Mouse (Mus musculus): Measurements from ENCODE around the gene Map2k5. TPM values are rescaled to one million over a fixed set of nuclear protein-coding genes. Genes with fewer than 3 reads are reported as not detected.

Map2k5 gene
- polyA plus RNA-seq, 1 experiment from 2014 or later: 29.5 TPM

DNA sequence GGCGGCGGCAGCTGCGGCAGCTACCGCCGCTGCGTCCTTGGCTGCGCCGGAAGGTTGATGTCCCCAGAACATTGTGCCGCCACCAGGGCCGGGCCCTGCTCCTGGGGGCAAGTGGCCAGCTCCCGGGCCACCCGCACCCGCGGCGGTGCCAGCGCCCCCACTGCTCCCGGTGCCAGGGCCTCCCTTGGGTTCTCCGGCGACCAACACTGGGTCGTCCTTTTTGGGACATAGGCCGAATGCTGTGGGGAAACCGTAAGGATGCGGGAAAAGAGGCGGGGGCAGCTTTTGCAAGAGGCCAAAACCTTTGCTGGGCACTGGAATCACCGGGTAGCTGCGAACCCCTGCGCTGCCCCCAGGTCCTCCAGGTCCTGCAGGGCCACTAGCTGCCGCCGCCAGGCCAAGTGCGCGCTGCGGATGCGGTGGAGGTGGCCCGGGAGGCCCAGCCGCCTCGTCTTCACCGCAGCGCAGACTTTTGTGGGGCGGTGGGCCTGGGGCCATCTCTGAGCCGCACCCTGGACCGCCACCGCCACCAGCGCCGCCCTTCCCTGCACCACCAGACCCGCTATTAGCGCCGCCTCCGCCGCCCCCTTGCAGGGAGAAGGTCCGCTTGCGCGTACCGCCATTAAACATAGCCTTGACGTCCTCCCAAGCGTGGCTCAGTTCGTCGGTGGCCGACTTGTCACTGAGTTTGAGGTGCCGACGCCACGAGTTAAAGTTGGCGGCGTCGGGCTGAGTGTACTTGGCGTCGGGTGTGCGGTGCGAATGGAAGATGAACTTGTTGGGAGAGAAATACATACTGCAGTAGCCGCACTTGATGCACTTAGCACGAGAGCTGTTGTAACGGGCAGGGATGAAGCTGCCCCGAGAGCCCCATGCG, 232.2 kb downstream of the Map2k5 start:
- ATAC-seq (replicated peaks; ENCODE audit: low FRiP score, low read depth): no peak

GRCm38 (mm10) chr9:63144502-63145248, 233.0 kb downstream of the Map2k5 start:
- peaks cover 39% of the 10 kb centered on the region for H3K4me1 ChIP-seq (replicated peaks; ENCODE audit: insufficient read depth, low read length)
- ATAC-seq (replicated peaks; ENCODE audit: low FRiP score, low read depth): no peak
- no peak overlapping the region for H3K27ac ChIP-seq
- no peak overlapping the region for H3K9ac ChIP-seq (ENCODE audit: low read depth, low read length)
- DNase-seq (ENCODE audit: low spot score): no peak
- 2% methylated on average over 71 of the region's 80 CpGs for WGBS
- no peak for TF ChIP-seq CTCF (IDR thresholded peaks at IDR 0.05; ENCODE audit: low read depth)
- H3K9me3 ChIP-seq (replicated peaks; ENCODE audit: low read length): no peaks in the 10 kb centered on the region
- H3K36me3 ChIP-seq (ENCODE audit: insufficient read depth, low read length): no peaks in the 10 kb centered on the region
- peaks cover 98% of the 10 kb centered on the region for H3K27me3 ChIP-seq (ENCODE audit: insufficient read depth, low read length)
- H3K4me3 ChIP-seq (replicated peaks; ENCODE audit: low read depth, low read length): peak overlapping the region; percentile 16
- peak overlapping the region; percentile 32 for H3K4me2 ChIP-seq (ENCODE audit: low read length)

More for the DNA sequence above, 232.2 kb downstream of the Map2k5 start:
- peaks cover 98% of the 10 kb centered on the region for H3K27me3 ChIP-seq (ENCODE audit: insufficient read depth, low read length)
- WGBS: 2% methylated on average over 72 of the region's 73 CpGs
- peak overlapping the region; percentile 16 for H3K4me3 ChIP-seq (replicated peaks; ENCODE audit: low read depth, low read length)
- TF ChIP-seq CTCF (IDR thresholded peaks at IDR 0.05; ENCODE audit: low read depth): no peak
- no peaks in the 10 kb centered on the region for H3K36me3 ChIP-seq (ENCODE audit: insufficient read depth, low read length)
- peak overlapping the region; percentile 44 for H3K4me2 ChIP-seq (ENCODE audit: low read length)
- H3K9me3 ChIP-seq (replicated peaks; ENCODE audit: low read length): no peaks in the 10 kb centered on the region
- no peak for DNase-seq (ENCODE audit: low spot score)
- peaks cover 37% of the 10 kb centered on the region for H3K4me1 ChIP-seq (replicated peaks; ENCODE audit: insufficient read depth, low read length)
- H3K27ac ChIP-seq: no peak overlapping the region
- no peak overlapping the region for H3K9ac ChIP-seq (ENCODE audit: low read depth, low read length)

- under 1% methylated on average over 47 of the region's 47 CpGs for WGBS
- no peak overlapping the region for H3K9ac ChIP-seq (ENCODE audit: low read depth, low read length)
- no peak for TF ChIP-seq CTCF (IDR thresholded peaks at IDR 0.05; ENCODE audit: low read depth)
- DNase-seq (ENCODE audit: low spot score) (no peak), ATAC-seq (replicated peaks; ENCODE audit: low FRiP score, low read depth) (no peak)
- H3K4me1 ChIP-seq (replicated peaks; ENCODE audit: insufficient read depth, low read length): peaks cover 36% of the 10 kb centered on the region
- H3K4me2 ChIP-seq (ENCODE audit: low read length): peak overlapping the region; percentile 32; the same call in 1 of the 2 replicates
- H3K36me3 ChIP-seq (ENCODE audit: insufficient read depth, low read length): no peaks in the 10 kb centered on the region
- peaks cover 99% of the 10 kb centered on the region for H3K27me3 ChIP-seq (ENCODE audit: insufficient read depth, low read length)
- H3K27ac ChIP-seq: no peak overlapping the region
- H3K9me3 ChIP-seq (replicated peaks; ENCODE audit: low read length): no peaks in the 10 kb centered on the region
- peak overlapping the region; percentile 16; the same call in 1 of the 2 replicates for H3K4me3 ChIP-seq (replicated peaks; ENCODE audit: low read depth, low read length)
These were observed 233.8 kb downstream of the Map2k5 start for GRCm38 (mm10) chr9:63143641-63144501.

DNA sequence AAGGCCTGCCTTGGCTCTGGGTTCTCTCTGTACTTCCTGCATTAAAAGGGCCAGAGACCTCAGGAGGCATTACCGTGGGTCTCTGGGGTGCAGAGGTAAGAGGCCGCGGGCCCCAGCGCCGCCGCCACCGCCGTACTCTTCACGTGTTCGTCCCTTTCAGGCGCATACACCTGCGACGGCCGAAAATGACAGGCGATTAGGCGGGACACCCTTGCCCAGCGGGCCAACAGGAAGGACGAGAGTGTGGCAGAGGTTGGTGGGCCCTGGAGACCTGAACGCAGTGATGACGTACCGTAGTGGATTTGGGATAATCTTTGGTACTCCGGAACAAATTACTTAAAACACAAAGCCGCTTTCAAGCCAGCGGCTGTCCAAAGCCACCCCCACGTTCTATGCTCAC, 234.5 kb downstream of the Map2k5 start:
- Histone ChIP-seq H3K9me3 (replicated peaks; ENCODE audit: low read length) (no peaks in the 10 kb centered on the region), H3K27me3 (ENCODE audit: insufficient read depth, low read length) (peaks cover 99% of the 10 kb centered on the region), H3K36me3 (ENCODE audit: insufficient read depth, low read length) (no peaks in the 10 kb centered on the region), H3K4me3 (replicated peaks; ENCODE audit: low read depth, low read length) (no peak overlapping the region), H3K9ac (ENCODE audit: low read depth, low read length) (no peak overlapping the region), H3K4me1 (replicated peaks; ENCODE audit: insufficient read depth, low read length) (peaks cover 35% of the 10 kb centered on the region; the same call in 1 of the 2 replicates), H3K4me2 (ENCODE audit: low read length) (no peak overlapping the region), H3K27ac (no peak overlapping the region)
- ATAC-seq (replicated peaks; ENCODE audit: low FRiP score, low read depth) (no peak), DNase-seq (ENCODE audit: low spot score) (no peak)
- WGBS: 1% methylated on average over 25 of the region's 25 CpGs
- no peak for TF ChIP-seq CTCF (IDR thresholded peaks at IDR 0.05; ENCODE audit: low read depth)

- Histone ChIP-seq H3K4me2 (ENCODE audit: low read length) (peak overlapping the region; percentile 11; the same call in 1 of the 2 replicates), H3K27me3 (ENCODE audit: insufficient read depth, low read length) (peaks cover 99% of the 10 kb centered on the region), H3K36me3 (ENCODE audit: insufficient read depth, low read length) (no peaks in the 10 kb centered on the region), H3K9ac (ENCODE audit: low read depth, low read length) (no peak overlapping the region), H3K9me3 (replicated peaks; ENCODE audit: low read length) (no peaks in the 10 kb centered on the region), H3K27ac (no peak overlapping the region), H3K4me1 (replicated peaks; ENCODE audit: insufficient read depth, low read length) (peaks cover 34% of the 10 kb centered on the region; the same call in 1 of the 2 replicates), H3K4me3 (replicated peaks; ENCODE audit: low read depth, low read length) (no peak overlapping the region; the same call in 1 of the 2 replicates)
- DNase-seq (ENCODE audit: low spot score): no peak
- whole genome bisulfite sequencing: 1% methylated on average over 42 of the region's 42 CpGs
- no peak for TF ChIP-seq CTCF (IDR thresholded peaks at IDR 0.05; ENCODE audit: low read depth)
- no peak for ATAC-seq (replicated peaks; ENCODE audit: low FRiP score, low read depth)
These were observed 235.2 kb downstream of the Map2k5 start for GRCm38 (mm10) chr9:63142335-63143036.

All from kidney, postnatal 0 days (tissue).